10 mouse cellular contexts compared by ENCODE assay signal in genomic region chr2:152781031-152781711, GRCm38 (mm10). TPM values are rescaled to one million over a fixed set of nuclear protein-coding genes. Genes with fewer than 3 reads are reported as not detected.
DNase-seq lines count a peak whose midpoint lies in the region; ATAC-seq and TF ChIP-seq lines count a peak whose summit lies in the region.
"Had no signal": no experiment of that assay in that cellular context is flagged by ENCODE, and none has a peak within 500 bp of the region (broad histone marks: within the 10 kb centered on the region; RNA-seq: fewer than 3 reads in every experiment).

No protein-coding gene starts in this region.

- H3K9me3 ChIP-seq in midbrain, embryonic 13.5 days: no peaks in the 10 kb centered on the region
- H3K9me3 ChIP-seq in midbrain, postnatal 0 days (ENCODE audit: low read length): no peaks in the 10 kb centered on the region
- H3K9me3 ChIP-seq in hindbrain, embryonic 14.5 days (ENCODE audit: control insufficient read depth, low read length): no peaks in the 10 kb centered on the region
- H3K9me3 ChIP-seq in midbrain, embryonic 16.5 days (replicated peaks; ENCODE audit: control insufficient read depth, low read length, poor library complexity, severe bottlenecking): no peaks in the 10 kb centered on the region

- H3K36me3 ChIP-seq in midbrain, embryonic 13.5 days: peaks cover 33% of the 10 kb centered on the region
- peaks cover 24% of the 10 kb centered on the region for H3K36me3 ChIP-seq in midbrain, postnatal 0 days (ENCODE audit: insufficient read depth, low read length)
- peaks cover 27% of the 10 kb centered on the region for H3K36me3 ChIP-seq in hindbrain, embryonic 14.5 days (replicated peaks; ENCODE audit: control insufficient read depth, insufficient read depth)
- no peaks in the 10 kb centered on the region for H3K36me3 ChIP-seq in midbrain, embryonic 16.5 days (ENCODE audit: control insufficient read depth, insufficient read depth, low read length)

- TF ChIP-seq CTCF in midbrain, postnatal 0 days (IDR thresholded peaks at IDR 0.05): no peak

- WGBS in midbrain, embryonic 13.5 days: 87% methylated on average over 3 of the region's 3 CpGs
- WGBS in midbrain, postnatal 0 days: 77% methylated on average over 3 of the region's 3 CpGs
- 97% methylated on average over 2 of the region's 3 CpGs for WGBS in hindbrain, embryonic 14.5 days
- 81% methylated on average over 3 of the region's 3 CpGs for WGBS in midbrain, embryonic 16.5 days

- peak; percentile 14; the same call in 1 of the 2 replicates for ATAC-seq in midbrain, embryonic 13.5 days
- no peak for ATAC-seq in midbrain, postnatal 0 days (ENCODE audit: low FRiP score)
- ATAC-seq in hematopoietic stem cell, adult 5-6 weeks (replicated peaks in 1 of 2; ENCODE audit: insufficient read depth in 1 of 2, low FRiP score in 2 of 2, low TSS enrichment in 1 of 2, low read depth in 1 of 2, poor library complexity in 2 of 2, severe bottlenecking in 2 of 2): peak; percentile 14 to 22; a peak in 2 of 4 replicates
- ATAC-seq in megakaryocyte, adult 5-6 weeks (ENCODE audit: poor library complexity, severe bottlenecking): peak; percentile 34
- no peak for ATAC-seq in hindbrain, embryonic 14.5 days (ENCODE audit: low FRiP score)
- ATAC-seq in midbrain, embryonic 16.5 days: no peak

- H3K4me3 ChIP-seq in midbrain, embryonic 13.5 days (replicated peaks): no peak overlapping the region
- H3K4me3 ChIP-seq in midbrain, postnatal 0 days (ENCODE audit: low read depth, low read length): no peak overlapping the region
- no peak overlapping the region for H3K4me3 ChIP-seq in hindbrain, embryonic 14.5 days (replicated peaks; ENCODE audit: low read length)
- no peak overlapping the region for H3K4me3 ChIP-seq in midbrain, embryonic 16.5 days (ENCODE audit: low read depth, low read length)

- H3K4me1 ChIP-seq in midbrain, embryonic 13.5 days (replicated peaks): no peaks in the 10 kb centered on the region
- no peaks in the 10 kb centered on the region for H3K4me1 ChIP-seq in midbrain, postnatal 0 days (ENCODE audit: insufficient read depth, low read length)
- H3K4me1 ChIP-seq in hindbrain, embryonic 14.5 days (replicated peaks; ENCODE audit: control insufficient read depth, insufficient read depth, low read length): 0 out of 2 replicates have a peak, but pooled peaks cover 3% of the 10 kb centered on the region
- no peaks in the 10 kb centered on the region for H3K4me1 ChIP-seq in midbrain, embryonic 16.5 days (ENCODE audit: control insufficient read depth, insufficient read depth, low read length)

- intact Hi-C loops in heart, postnatal 36 days (cut with DNase I): no loop called here

- no peaks in the 10 kb centered on the region for H3K27me3 ChIP-seq in midbrain, embryonic 13.5 days
- no peaks in the 10 kb centered on the region for H3K27me3 ChIP-seq in midbrain, postnatal 0 days (ENCODE audit: insufficient read depth, low read length)
- no peaks in the 10 kb centered on the region for H3K27me3 ChIP-seq in hindbrain, embryonic 14.5 days (ENCODE audit: control insufficient read depth, insufficient read depth, low read length)
- H3K27me3 ChIP-seq in midbrain, embryonic 16.5 days (ENCODE audit: control insufficient read depth, insufficient read depth, low read depth, low read length): no peaks in the 10 kb centered on the region

- no peak overlapping the region for H3K4me2 ChIP-seq in midbrain, embryonic 13.5 days (replicated peaks)
- H3K4me2 ChIP-seq in midbrain, postnatal 0 days (ENCODE audit: low read depth, low read length, poor library complexity, severe bottlenecking): no peak overlapping the region
- H3K4me2 ChIP-seq in hindbrain, embryonic 14.5 days (replicated peaks): no peak overlapping the region
- H3K4me2 ChIP-seq in midbrain, embryonic 16.5 days (ENCODE audit: low read length): no peak overlapping the region

- no peak overlapping the region for H3K27ac ChIP-seq in midbrain, embryonic 13.5 days
- H3K27ac ChIP-seq in midbrain, postnatal 0 days (ENCODE audit: low read depth, low read length): no peak overlapping the region
- no peak overlapping the region for H3K27ac ChIP-seq in hindbrain, embryonic 14.5 days
- no peak overlapping the region for H3K27ac ChIP-seq in midbrain, embryonic 16.5 days (ENCODE audit: low read length)

- DNase-seq in heart, adult 18-20 months: peak; percentile 51 to 52
- DNase-seq in heart, postnatal 36 days: no peak
- no peak for DNase-seq in midbrain, postnatal 0 days (ENCODE audit: low spot score)
- no peak for DNase-seq in hindbrain, embryonic 14.5 days (ENCODE audit: low spot score)

- no peak overlapping the region for H3K9ac ChIP-seq in midbrain, embryonic 13.5 days (replicated peaks)
- H3K9ac ChIP-seq in midbrain, postnatal 0 days (replicated peaks; ENCODE audit: low read length, poor library complexity, severe bottlenecking): no peak overlapping the region
- H3K9ac ChIP-seq in hindbrain, embryonic 14.5 days: no peak overlapping the region
- H3K9ac ChIP-seq in midbrain, embryonic 16.5 days (ENCODE audit: low read depth, low read length): no peak overlapping the region

RNA-seq across cellular contexts. Expression of gene Cox4i2, which starts 27.2 kb away (rescaled TPM):
- 10 to 100 TPM; 11.9 to 15.2 TPM for total RNA-seq in heart, adult 18-20 months (2021)
- total RNA-seq in heart, postnatal 36 days (2021): 10 to 100 TPM; 13.1 to 16.0 TPM
- 4.1 and 5.5 TPM in 2 replicates for polyA plus RNA-seq in midbrain, embryonic 13.5 days (2015; fragmentation: Nextera tagmentation; extraction: Ambion mirVana)
- total RNA-seq in midbrain, postnatal 0 days (2014; rRNA removed): 2.0 and 6.8 TPM in 2 replicates
- polyA plus RNA-seq in midbrain, postnatal 0 days (2015; fragmentation: Nextera tagmentation; extraction: Ambion mirVana): 3.3 and 4.5 TPM in 2 replicates
- 1.3 TPM in 1 of 2 replicates, not detected in the other for total RNA-seq in hematopoietic stem cell, adult 5-6 weeks (2017)
- total RNA-seq in megakaryocyte, adult 5-6 weeks (2015): 0.20 and 0.55 TPM in 2 replicates
- 0.41 TPM in 1 of 2 replicates, not detected in the other for total RNA-seq in megakaryocyte, adult 5-6 weeks (2017)
- polyA plus RNA-seq in hindbrain, embryonic 14.5 days (2014; fragmentation: Nextera tagmentation; extraction: Ambion mirVana): 5.8 TPM in 2 replicates
- 5.0 and 5.4 TPM in 2 replicates for polyA plus RNA-seq in midbrain, embryonic 16.5 days (2015; fragmentation: Nextera tagmentation; extraction: Ambion mirVana)
- total RNA-seq: liver, adult 2 months; neutrophil, adult 5-6 weeks had no signal

RNA-seq across cellular contexts. Expression of gene Id1, which starts 45.1 kb away (rescaled TPM):
- total RNA-seq in heart, adult 18-20 months (2021): 10 to 100 TPM; 63.7 to 75.1 TPM
- 10 to 100 TPM; 50.9 to 53.7 TPM for total RNA-seq in heart, postnatal 36 days (2021)
- 32.8 and 39.4 TPM in 2 replicates for polyA plus RNA-seq in midbrain, embryonic 13.5 days (2015; fragmentation: Nextera tagmentation; extraction: Ambion mirVana)
- 69.6 and 71.7 TPM in 2 replicates for total RNA-seq in midbrain, postnatal 0 days (2014; rRNA removed)
- 52.6 and 58.3 TPM in 2 replicates for polyA plus RNA-seq in midbrain, postnatal 0 days (2015; fragmentation: Nextera tagmentation; extraction: Ambion mirVana)
- total RNA-seq in hematopoietic stem cell, adult 5-6 weeks (2017): 5.8 and 9.6 TPM in 2 replicates
- total RNA-seq in megakaryocyte, adult 5-6 weeks (2015): 28.4 and 48.3 TPM in 2 replicates
- total RNA-seq in megakaryocyte, adult 5-6 weeks (2017): 35.0 and 40.1 TPM in 2 replicates
- 56.5 and 68.0 TPM in 2 replicates for polyA plus RNA-seq in hindbrain, embryonic 14.5 days (2014; fragmentation: Nextera tagmentation; extraction: Ambion mirVana)
- polyA plus RNA-seq in midbrain, embryonic 16.5 days (2015; fragmentation: Nextera tagmentation; extraction: Ambion mirVana): 23.7 and 35.7 TPM in 2 replicates

RNA-seq across cellular contexts. Expression of gene Bcl2l1, which starts 50.4 kb away (rescaled TPM):
- 100 to 1,000 TPM in 1 of 2 experiments, 10 to 100 TPM in 1; 77.8 to 111 TPM for total RNA-seq in heart, adult 18-20 months (2021)
- 10 to 100 TPM; 52.5 to 73.5 TPM for total RNA-seq in heart, postnatal 36 days (2021)
- 190 and 195 TPM in 2 replicates for polyA plus RNA-seq in midbrain, embryonic 13.5 days (2015; fragmentation: Nextera tagmentation; extraction: Ambion mirVana)
- 124 and 133 TPM in 2 replicates for total RNA-seq in midbrain, postnatal 0 days (2014; rRNA removed)
- polyA plus RNA-seq in midbrain, postnatal 0 days (2015; fragmentation: Nextera tagmentation; extraction: Ambion mirVana): 150 and 158 TPM in 2 replicates
- 11.2 and 11.6 TPM in 2 replicates for total RNA-seq in hematopoietic stem cell, adult 5-6 weeks (2017)
- total RNA-seq in megakaryocyte, adult 5-6 weeks (2015): 7.1 and 9.3 TPM in 2 replicates
- total RNA-seq in megakaryocyte, adult 5-6 weeks (2017): 9.3 and 12.8 TPM in 2 replicates
- polyA plus RNA-seq in hindbrain, embryonic 14.5 days (2014; fragmentation: Nextera tagmentation; extraction: Ambion mirVana): 155 and 165 TPM in 2 replicates
- polyA plus RNA-seq in midbrain, embryonic 16.5 days (2015; fragmentation: Nextera tagmentation; extraction: Ambion mirVana): 186 and 194 TPM in 2 replicates

Comparison
In these comparisons a context has a peak if more than half of its experiments do, and no peak if none do; other contexts are left out.
1. DNase-seq: peak in heart, adult 18-20 months (2 of 2); none in heart, postnatal 36 days (0 of 2), midbrain, postnatal 0 days (single experiment) and hindbrain, embryonic 14.5 days (single experiment).
2. ATAC-seq: peak in midbrain, embryonic 13.5 days (single experiment), hematopoietic stem cell, adult 5-6 weeks (2 of 2) and megakaryocyte, adult 5-6 weeks (single experiment); none in midbrain, postnatal 0 days (single experiment), hindbrain, embryonic 14.5 days (single experiment) and midbrain, embryonic 16.5 days (single experiment).